ENCODE assay signal across 38 mouse cellular contexts in genomic region chr3:124474291-124474690, GRCm38 (mm10). TPM values are rescaled to one million over a fixed set of nuclear protein-coding genes. Genes with fewer than 3 reads are reported as not detected.
"Had no signal": no experiment of that assay in that cellular context is flagged by ENCODE, and none has a peak within 500 bp of the region (broad histone marks: within the 10 kb centered on the region; RNA-seq: fewer than 3 reads in every experiment).

No protein-coding gene starts in this region.

RNA-seq across cellular contexts. Expression of gene 1700006A11Rik, which starts 48.5 kb away (rescaled TPM):
- total RNA-seq: gastrocnemius, adult 8-10 months; gastrocnemius, postnatal 14 days; gastrocnemius, postnatal 36 days; heart, adult 2 months; heart, postnatal 14 days; heart, postnatal 36 days; hematopoietic stem cell, adult 5-6 weeks; hindbrain, postnatal 0 days; layer of hippocampus, adult 18-20 months; layer of hippocampus, adult 8-10 months; layer of hippocampus, postnatal 14 days; layer of hippocampus, postnatal 36 days; left cerebral cortex, adult 18-20 months; left cerebral cortex, adult 8-10 months; left cerebral cortex, postnatal 10 days; left cerebral cortex, postnatal 25 days; left cerebral cortex, postnatal 4 days; liver, adult 2 months had no signal
- polyA plus RNA-seq: gonadal fat pad, adult 2 months; heart, adult 2 months; heart, embryonic 11.5 days; heart, embryonic 13.5 days; heart, embryonic 15.5 days; heart, postnatal 0 days; hindbrain, embryonic 11.5 days; hindbrain, embryonic 13.5 days; hindbrain, embryonic 15.5 days; hindbrain, postnatal 0 days; intestine, embryonic 14.5 days; intestine, embryonic 16.5 days; kidney, adult 2 months; kidney, embryonic 15.5 days; kidney, postnatal 0 days; large intestine, adult 2 months; limb, embryonic 11.5 days; limb, embryonic 13.5 days; limb, embryonic 15.5 days; liver, adult 2 months; liver, embryonic 12.5 days; liver, embryonic 14.5 days; liver, embryonic 16.5 days had no signal
